Mouse (Mus musculus): Measurements from ENCODE around the gene Lrrc36. TPM values are rescaled to one million over a fixed set of nuclear protein-coding genes. Genes with fewer than 3 reads are reported as not detected.

The Lrrc36 gene
- total RNA-seq, 2 experiments from 2014 or later = 0.42 to 0.84 TPM

DNA sequence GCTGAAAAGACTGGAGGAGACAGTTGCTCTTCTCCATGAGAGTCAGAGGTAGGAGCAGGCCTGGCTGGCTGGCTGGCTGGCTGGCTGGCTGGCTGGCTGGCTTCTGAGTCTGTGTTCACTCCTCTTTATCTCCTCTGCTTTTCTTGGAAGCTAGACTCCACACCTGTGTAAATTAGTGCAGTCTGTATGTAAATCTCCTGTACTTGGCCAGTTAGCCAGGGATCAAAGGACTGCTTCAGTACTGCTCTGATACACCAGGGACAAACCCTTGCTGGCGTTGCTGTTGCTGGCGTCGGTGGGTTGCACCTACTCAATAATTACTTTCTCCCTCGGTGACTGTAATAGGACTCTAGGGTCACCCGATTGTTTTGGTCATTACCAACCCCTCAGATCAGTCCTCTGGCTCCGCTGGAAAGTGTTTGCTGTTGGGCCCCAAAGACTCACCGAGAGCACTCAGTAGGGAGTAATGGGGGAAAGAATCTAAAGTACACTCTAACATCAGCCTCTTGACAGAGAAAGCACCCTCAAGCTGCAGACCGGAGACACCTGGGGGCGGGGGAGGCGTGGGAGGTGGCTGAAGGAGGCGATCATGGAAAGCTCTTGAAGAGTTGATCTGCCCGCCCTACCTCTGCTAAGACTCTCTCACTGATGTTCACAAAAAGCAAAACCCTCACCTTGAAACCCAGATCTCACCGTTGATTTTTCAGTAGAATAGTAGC is 47.9 kb downstream of the Lrrc36 start:
- Histone ChIP-seq H3K4me3 (no peak overlapping the region), H3K27ac (no peak overlapping the region)
- DNase-seq (ENCODE audit: low spot score in 2 of 2) = no peak
- TF ChIP-seq CTCF (conservative IDR thresholded peaks at IDR 0.05) = no peak

GRCm38 (mm10) chr8:105464595-105464994 is 51.2 kb downstream of the Lrrc36 start:
- no peak for TF ChIP-seq CTCF (conservative IDR thresholded peaks at IDR 0.05)
- DNase-seq (ENCODE audit: low spot score in 2 of 2) = no peak
- Histone ChIP-seq H3K4me3 (no peak overlapping the region), H3K27ac (no peak overlapping the region)

DNA sequence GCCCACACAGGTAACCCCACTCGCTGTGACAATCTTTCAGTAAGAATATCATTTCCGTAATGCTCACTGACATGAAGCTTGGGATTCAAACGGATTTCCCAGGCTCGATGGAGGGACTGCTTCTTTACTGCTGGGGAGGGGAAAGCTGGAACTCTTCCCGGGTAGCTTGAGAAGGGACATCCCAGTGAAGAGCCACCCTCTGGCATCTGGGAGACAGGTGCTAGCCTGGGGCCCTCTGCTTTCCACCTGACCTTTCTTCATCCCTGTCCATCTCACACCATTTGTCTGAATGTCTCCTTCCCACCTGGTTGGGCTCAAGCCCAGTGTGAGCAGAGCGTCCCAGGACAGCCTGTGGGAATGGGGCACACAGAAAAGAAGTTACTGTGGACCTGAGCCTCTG is 52.9 kb downstream of the Lrrc36 start:
- no peak for TF ChIP-seq CTCF (conservative IDR thresholded peaks at IDR 0.05)
- Histone ChIP-seq H3K27ac (peak overlapping the region; percentile 68), H3K4me3 (no peak overlapping the region)
- no peak for DNase-seq (ENCODE audit: low spot score in 2 of 2)

- peak overlapping the region; percentile 68 for H3K27ac ChIP-seq
Observed at GRCm38 (mm10) chr8:105466700-105467291, 53.4 kb downstream of the Lrrc36 start.

GRCm38 (mm10) chr8:105467396-105467985 is 54.1 kb downstream of the Lrrc36 start:
- no peak overlapping the region for H3K4me3 ChIP-seq
- TF ChIP-seq CTCF (conservative IDR thresholded peaks at IDR 0.05) = no peak

More at GRCm38 (mm10) chr8:105466700-105467291, 53.4 kb downstream of the Lrrc36 start:
- peak; percentile 54 for TF ChIP-seq CTCF (conservative IDR thresholded peaks at IDR 0.05)
- H3K4me3 ChIP-seq = no peak overlapping the region
- peak; percentile 68 to 72 for DNase-seq (ENCODE audit: low spot score in 2 of 2)

GRCm38 (mm10) chr8:105468002-105468720 is 54.8 kb downstream of the Lrrc36 start:
- no peak for TF ChIP-seq CTCF (conservative IDR thresholded peaks at IDR 0.05)
- H3K27ac ChIP-seq = peak overlapping the region; percentile 83
- DNase-seq (ENCODE audit: low spot score in 2 of 2) = no peak
- H3K4me3 ChIP-seq = no peak overlapping the region

More at GRCm38 (mm10) chr8:105467396-105467985, 54.1 kb downstream of the Lrrc36 start:
- peak overlapping the region; percentile 68 for H3K27ac ChIP-seq
- DNase-seq (ENCODE audit: low spot score in 2 of 2) = no peak

DNA sequence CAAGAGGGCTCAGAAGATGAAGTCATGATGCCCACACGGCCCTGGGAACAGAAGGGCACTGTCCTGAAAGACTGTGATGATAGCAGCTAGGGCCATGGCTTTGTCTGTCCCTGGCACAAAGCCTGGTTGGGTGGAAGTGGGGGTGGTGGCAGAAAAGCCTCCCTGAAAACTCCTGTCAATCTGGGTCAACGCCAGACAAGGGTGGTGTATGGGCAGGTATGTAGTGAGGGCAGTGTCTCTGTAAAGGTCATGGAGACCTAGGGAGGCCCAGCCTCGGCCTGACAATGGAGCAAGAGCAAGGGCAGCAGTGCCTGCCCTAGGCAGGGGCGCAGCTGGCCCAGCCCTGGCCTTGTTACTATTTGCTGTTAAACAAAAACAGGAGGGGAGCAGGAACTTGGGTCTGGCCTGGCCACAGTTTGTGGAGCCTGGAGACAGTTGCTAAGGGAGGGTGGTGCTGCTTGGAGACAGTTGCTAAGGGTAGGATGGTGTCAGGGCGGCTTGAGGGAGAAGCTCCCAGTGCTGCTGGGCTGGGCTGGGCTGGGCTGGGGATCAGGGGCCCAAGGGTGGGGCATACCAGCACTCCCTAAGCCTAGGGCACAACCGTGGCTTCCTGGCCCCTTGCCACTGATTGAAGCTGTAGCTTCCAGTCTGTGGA is 55.8 kb downstream of the Lrrc36 start:
- no peak for TF ChIP-seq CTCF (conservative IDR thresholded peaks at IDR 0.05)
- H3K27ac ChIP-seq = peak overlapping the region; percentile 83
- DNase-seq (ENCODE audit: low spot score in 2 of 2) = peak; percentile 43 to 71

GRCm38 (mm10) chr8:105469816-105470215 is 56.4 kb downstream of the Lrrc36 start:
- DNase-seq (ENCODE audit: low spot score in 2 of 2) = no peak
- peak overlapping the region; percentile 83 for H3K27ac ChIP-seq
- no peak for TF ChIP-seq CTCF (conservative IDR thresholded peaks at IDR 0.05)
- peak overlapping the region; percentile 57 for H3K4me3 ChIP-seq

More for the DNA sequence above, 55.8 kb downstream of the Lrrc36 start:
- peak overlapping the region; percentile 57 for H3K4me3 ChIP-seq

DNA sequence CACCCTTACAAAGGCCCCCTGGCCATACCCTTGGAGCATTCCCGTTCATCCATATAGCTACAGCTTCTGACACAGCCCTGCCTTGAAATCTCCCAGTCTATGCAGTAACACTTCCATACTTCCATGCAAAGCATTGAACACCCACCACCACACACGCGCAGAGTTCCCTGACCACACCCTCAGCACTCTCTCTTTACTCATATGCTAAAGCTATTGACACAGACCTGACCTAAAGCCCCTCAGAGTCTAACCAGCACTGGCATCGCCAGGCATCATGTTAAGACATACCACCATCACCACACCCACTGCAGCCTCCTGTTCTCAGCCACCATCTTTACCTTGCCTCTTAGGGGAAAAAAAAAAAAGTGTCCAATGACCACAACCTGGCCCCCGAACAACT is 56.9 kb downstream of the Lrrc36 start:
- TF ChIP-seq CTCF (conservative IDR thresholded peaks at IDR 0.05) = no peak
- DNase-seq (ENCODE audit: low spot score in 2 of 2) = no peak
- Histone ChIP-seq H3K4me3 (peak overlapping the region; percentile 57), H3K27ac (peak overlapping the region; percentile 83)

GRCm38 (mm10) chr8:105470681-105471313 is 57.4 kb downstream of the Lrrc36 start:
- no peak for DNase-seq (ENCODE audit: low spot score in 2 of 2)
- no peak for TF ChIP-seq CTCF (conservative IDR thresholded peaks at IDR 0.05)
- H3K4me3 ChIP-seq = peak overlapping the region; percentile 57
- H3K27ac ChIP-seq = peak overlapping the region; percentile 83

DNA sequence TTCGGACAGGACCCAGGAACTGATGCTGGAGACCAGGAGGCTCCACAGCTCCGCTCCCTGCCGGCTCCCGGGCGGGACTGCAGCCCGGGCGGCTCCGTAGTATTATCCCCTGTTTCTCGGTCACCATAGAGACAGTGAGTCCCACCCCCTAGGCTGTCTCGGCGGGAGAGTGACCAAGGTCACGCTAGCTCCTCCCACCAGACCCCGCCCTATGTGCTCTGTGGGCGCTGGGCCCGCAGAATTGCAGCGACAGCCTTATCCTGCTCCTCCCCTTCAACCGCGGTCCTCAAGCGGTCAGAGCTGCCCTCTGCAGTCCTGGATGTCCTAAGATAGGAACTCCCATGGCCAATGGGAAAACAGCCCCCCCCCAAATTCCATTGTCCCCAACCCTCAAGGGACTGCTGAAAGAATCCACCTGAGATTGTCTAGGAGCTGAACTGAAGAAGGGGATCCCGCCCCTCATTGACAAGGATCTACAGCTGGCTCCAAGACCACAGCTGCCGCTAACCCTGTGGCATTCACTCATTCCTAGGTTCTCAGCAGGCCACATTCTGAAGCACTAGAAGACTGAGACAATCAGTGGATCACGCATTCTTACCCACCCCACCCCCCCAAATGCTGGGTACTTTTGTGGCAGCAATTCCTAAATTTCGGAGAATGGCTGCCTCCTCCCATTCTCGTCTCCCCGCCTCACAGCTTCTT is 58.1 kb downstream of the Lrrc36 start, which contains the start of gene Tppp3:
Tppp3 (minus strand) TSS at position 213 of the 702 bp plus-strand sequence.
- peak within 1 kb of the TSS; percentile 57 for H3K4me3 ChIP-seq
- DNase-seq (ENCODE audit: low spot score in 2 of 2) = peak; percentile 82 to 85
- peak; percentile 78 for TF ChIP-seq CTCF (conservative IDR thresholded peaks at IDR 0.05)
- peak within 1 kb of the TSS; percentile 83 for H3K27ac ChIP-seq

All from layer of hippocampus, adult 2 months (tissue).